Mouse (Mus musculus): ENCODE measurements around the gene Olfr543.

The Olfr543 gene

DNA sequence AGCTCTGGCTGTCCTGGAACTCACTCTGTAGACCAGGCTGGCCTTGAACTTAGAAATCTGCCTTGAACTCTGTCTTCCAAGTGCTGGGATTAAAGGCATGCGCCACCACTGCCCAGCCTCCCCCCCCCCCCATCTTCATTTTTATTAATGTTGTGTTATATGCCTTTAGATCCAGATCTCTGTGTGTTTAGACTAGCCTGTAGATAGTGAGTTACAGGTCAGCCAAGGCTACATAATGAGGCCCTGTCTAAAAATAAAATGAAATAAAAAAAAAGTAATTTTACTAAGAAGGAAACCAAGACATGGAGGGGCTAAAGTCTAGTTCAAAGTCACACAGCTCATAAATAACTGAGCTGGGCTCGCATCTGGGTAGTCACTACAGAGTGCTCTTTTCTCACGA lies 2.6 kb downstream of the Olfr543 start:
- in situ Hi-C loops (cut with MboI; ENCODE audit: unreplicated experiment in 2 of 2): no loop called here

- in situ Hi-C loops (cut with MboI; ENCODE audit: unreplicated experiment in 2 of 2): no loop called here
Observed at GRCm38 (mm10) chr7:102478425-102478824, 3.1 kb downstream of the Olfr543 start.

GRCm38 (mm10) chr7:102477377-102477776 lies 4.1 kb downstream of the Olfr543 start:
- in situ Hi-C loops (cut with MboI; ENCODE audit: unreplicated experiment in 2 of 2): no loop called here

- in situ Hi-C loops (cut with MboI; ENCODE audit: unreplicated experiment in 2 of 2): no loop called here
Observed at GRCm38 (mm10) chr7:102476601-102477000, 4.9 kb downstream of the Olfr543 start.

DNA sequence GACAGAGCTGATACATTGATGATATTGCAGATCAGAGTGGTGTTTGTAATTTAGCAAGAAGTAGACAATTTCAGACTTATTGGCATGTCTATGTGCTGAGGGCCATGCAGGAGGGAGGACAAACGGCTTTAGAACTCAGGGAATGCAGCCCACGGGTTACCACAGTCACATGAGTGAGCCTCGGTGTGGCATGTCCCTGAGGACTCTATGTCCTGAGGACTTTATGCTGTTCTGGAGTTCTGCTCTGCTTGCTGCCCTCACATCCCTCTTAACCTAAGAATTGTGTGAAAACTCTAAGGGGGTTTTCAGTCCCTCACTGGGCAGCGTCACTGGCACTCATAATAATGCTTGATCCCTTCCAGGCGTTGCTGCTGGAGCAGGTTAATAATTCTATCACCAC lies 8.8 kb downstream of the Olfr543 start:
- in situ Hi-C loops (cut with MboI; ENCODE audit: unreplicated experiment in 2 of 2): no loop called here

- in situ Hi-C loops (cut with MboI; ENCODE audit: unreplicated experiment in 2 of 2): no loop called here
Observed at GRCm38 (mm10) chr7:102467566-102467965, 13.9 kb downstream of the Olfr543 start.

GRCm38 (mm10) chr7:102458618-102459380 lies 22.7 kb downstream of the Olfr543 start:
- in situ Hi-C loops (cut with MboI; ENCODE audit: unreplicated experiment in 2 of 2): no loop called here

- in situ Hi-C loops (cut with MboI; ENCODE audit: unreplicated experiment in 2 of 2): no loop called here
Observed at GRCm38 (mm10) chr7:102446438-102446837, 35.0 kb downstream of the Olfr543 start.

GRCm38 (mm10) chr7:102444301-102444700 lies 37.2 kb downstream of the Olfr543 start:
- in situ Hi-C loops (cut with MboI; ENCODE audit: unreplicated experiment in 2 of 2): no loop called here

DNA sequence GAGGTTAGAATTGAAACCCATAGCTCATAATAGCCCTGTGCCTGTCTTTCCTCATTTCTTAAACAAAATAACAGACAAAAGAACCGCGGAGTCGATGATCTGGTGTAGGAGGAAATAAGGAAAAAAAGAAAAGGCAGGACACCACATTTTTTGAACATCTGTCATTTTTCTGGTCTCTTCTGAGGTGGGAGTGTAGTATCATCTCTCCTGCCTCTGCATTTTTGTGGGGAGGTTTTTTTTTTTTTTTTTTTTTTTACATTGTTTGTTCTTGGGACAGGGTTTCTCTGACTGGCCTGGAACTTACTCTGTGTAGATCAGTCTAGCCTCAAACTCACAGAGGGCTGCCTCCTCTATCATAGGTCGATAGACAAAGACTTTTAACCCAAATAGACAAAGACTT lies 39.0 kb downstream of the Olfr543 start:
- in situ Hi-C loops (cut with MboI; ENCODE audit: unreplicated experiment in 2 of 2): no loop called here

- in situ Hi-C loops (cut with MboI; ENCODE audit: unreplicated experiment in 2 of 2): no loop called here
Observed at GRCm38 (mm10) chr7:102441657-102442391, 39.7 kb downstream of the Olfr543 start, which contains the start of gene Rrm1. Gene Rrm1, plus strand, starts transcription at chr7:102441695.

- in situ Hi-C loops (cut with MboI; ENCODE audit: unreplicated experiment in 2 of 2): no loop called here
Observed at GRCm38 (mm10) chr7:102440822-102441656, 40.4 kb downstream of the Olfr543 start.

DNA sequence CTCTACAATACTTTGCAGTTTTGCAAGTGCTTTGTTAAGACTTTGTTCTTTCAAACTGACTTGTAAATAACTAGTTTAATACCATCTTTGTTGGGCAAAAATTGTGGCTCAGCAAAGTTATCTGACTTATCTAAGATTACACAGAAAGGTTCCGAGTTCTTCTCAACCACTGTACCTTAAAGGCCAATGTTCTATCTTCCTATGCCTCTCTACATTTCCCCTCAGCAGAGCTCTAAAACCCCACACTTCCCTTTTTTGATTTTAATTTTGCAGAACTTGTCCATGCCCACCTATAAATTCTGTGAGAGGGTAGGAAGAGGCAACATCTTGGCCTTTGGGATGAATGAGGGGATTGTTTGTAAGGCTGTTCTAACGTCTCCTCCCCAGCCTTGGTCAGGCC lies 47.1 kb downstream of the Olfr543 start:
- in situ Hi-C loops (cut with MboI; ENCODE audit: unreplicated experiment in 2 of 2): no loop called here
